Mouse (Mus musculus) neural tube, embryonic 14.5 days (tissue): Measurements from ENCODE around the gene Klhl29. TPM values are rescaled to one million over a fixed set of nuclear protein-coding genes. Genes with fewer than 3 reads are reported as not detected.

Source experiments
- ATAC-seq: fragments of 200-750 bp; cut with Nextera tagmentation; 2 replicates; pipeline ENCODE4 v1.8.0; 2017; ENCODE audit warnings: low read depth, mild to moderate bottlenecking, moderate TSS enrichment, moderate library complexity
- H3K27ac ChIP-seq: fragments of 300-500 bp; sonication (generic); 2 replicates; pipeline ENCODE4 v1.5.1; 2014; ENCODE audit warnings: low read depth, mild to moderate bottlenecking, control low read depth, low read length, moderate library complexity, mixed read lengths
- H3K27me3 ChIP-seq: fragments of 300-500 bp; sonication (generic); 2 replicates; pipeline ENCODE4 v1.6.1; 2014; ENCODE audit warnings: low read length; ENCODE audit not compliant: control insufficient read depth, insufficient read depth
- H3K36me3 ChIP-seq: fragments of 300-500 bp; sonication (generic); 2 replicates; pipeline ENCODE4 v1.6.1; 2014; ENCODE audit warnings: low read length, mixed read lengths; ENCODE audit not compliant: control insufficient read depth, insufficient read depth
- H3K4me1 ChIP-seq: fragments of 300-500 bp; sonication (generic); 2 replicates; pipeline ENCODE4 v1.6.1; 2014; ENCODE audit warnings: low read length; ENCODE audit not compliant: control insufficient read depth, insufficient read depth
- H3K4me2 ChIP-seq: fragments of 300-500 bp; sonication (generic); 2 replicates; pipeline ENCODE4 v1.6.1; 2014; ENCODE audit warnings: mild to moderate bottlenecking, low read depth, low read length, control low read depth
- H3K4me3 ChIP-seq: fragments of 300-500 bp; sonication (generic); 2 replicates; pipeline ENCODE4 v1.5.1; 2014; ENCODE audit warnings: low read depth, low read length, control low read depth, mixed read lengths
- H3K9ac ChIP-seq: fragments of 300-500 bp; sonication (generic); replicated peaks from 2 replicates; pipeline ENCODE4 v1.6.1; 2014; ENCODE audit warnings: low read depth, mild to moderate bottlenecking, control low read depth, low read length, mixed read lengths
- H3K9me3 ChIP-seq: fragments of 300-500 bp; sonication (generic); 2 replicates; pipeline ENCODE4 v1.6.1; 2016; ENCODE audit warnings: low read length; ENCODE audit not compliant: control insufficient read depth
- WGBS: fragments of 180-500 bp; shearing (Covaris S2); extraction: QIAGEN DNeasy Blood & Tissue Kit; methylation state at CpG from one replicate; pipeline ENCODE4 v1.1.7; 2014; 5-methylcytosine and 5-hydroxymethylcytosine counted together
- polyA plus RNA-seq: library from polyadenylated mRNA; unstranded; fragments of >200 nt; fragmentation: Nextera tagmentation; extraction: Ambion mirVana; gene quantifications from 2 replicates; pipeline ENCODE4 v1.2.1, GENCODE M21; 2014

Klhl29 gene
- polyA plus RNA-seq, 1 experiment from 2014 or later = 6.1 TPM

DNA sequence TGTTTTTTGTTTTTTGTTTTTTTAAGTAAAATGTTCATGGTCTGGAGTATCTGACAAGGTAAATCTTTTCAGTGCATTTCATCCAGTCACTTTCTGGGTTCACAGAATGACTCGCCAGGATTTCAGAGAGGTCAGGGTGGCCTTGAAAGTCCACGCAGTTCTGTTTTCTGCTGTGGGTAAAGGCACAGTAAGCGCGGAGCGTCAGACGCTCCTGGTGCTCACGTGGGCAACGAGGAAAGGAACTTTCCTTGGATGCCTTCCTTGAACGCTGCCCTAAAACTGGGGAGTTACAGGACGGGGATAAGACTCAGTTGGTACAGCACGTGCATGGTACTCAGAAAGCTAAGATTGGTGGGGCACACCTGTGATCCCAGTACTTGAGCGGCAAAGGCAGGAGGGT is 139.9 kb downstream of the Klhl29 start:
- H3K9me3 ChIP-seq = no peaks in the 10 kb centered on the region
- H3K9ac ChIP-seq = no peak overlapping the region
- no peaks in the 10 kb centered on the region for H3K36me3 ChIP-seq
- no peak overlapping the region for H3K4me2 ChIP-seq
- WGBS = 92% methylated on average over 12 of the region's 12 CpGs
- H3K27ac ChIP-seq = no peak overlapping the region
- H3K4me3 ChIP-seq = no peak overlapping the region
- H3K4me1 ChIP-seq = peaks cover 6% of the 10 kb centered on the region; the same call in 1 of the 2 replicates
- no peaks in the 10 kb centered on the region for H3K27me3 ChIP-seq
- no peak for ATAC-seq

GRCm38 (mm10) chr12:5230504-5230903 is 145.0 kb downstream of the Klhl29 start:
- Histone ChIP-seq H3K9ac (no peak overlapping the region), H3K27ac (no peak overlapping the region), H3K27me3 (no peaks in the 10 kb centered on the region), H3K4me1 (peaks cover 7% of the 10 kb centered on the region), H3K9me3 (no peaks in the 10 kb centered on the region), H3K36me3 (no peaks in the 10 kb centered on the region), H3K4me3 (no peak overlapping the region), H3K4me2 (no peak overlapping the region)
- 96% methylated on average over 5 of the region's 5 CpGs for WGBS
- no peak for ATAC-seq

DNA sequence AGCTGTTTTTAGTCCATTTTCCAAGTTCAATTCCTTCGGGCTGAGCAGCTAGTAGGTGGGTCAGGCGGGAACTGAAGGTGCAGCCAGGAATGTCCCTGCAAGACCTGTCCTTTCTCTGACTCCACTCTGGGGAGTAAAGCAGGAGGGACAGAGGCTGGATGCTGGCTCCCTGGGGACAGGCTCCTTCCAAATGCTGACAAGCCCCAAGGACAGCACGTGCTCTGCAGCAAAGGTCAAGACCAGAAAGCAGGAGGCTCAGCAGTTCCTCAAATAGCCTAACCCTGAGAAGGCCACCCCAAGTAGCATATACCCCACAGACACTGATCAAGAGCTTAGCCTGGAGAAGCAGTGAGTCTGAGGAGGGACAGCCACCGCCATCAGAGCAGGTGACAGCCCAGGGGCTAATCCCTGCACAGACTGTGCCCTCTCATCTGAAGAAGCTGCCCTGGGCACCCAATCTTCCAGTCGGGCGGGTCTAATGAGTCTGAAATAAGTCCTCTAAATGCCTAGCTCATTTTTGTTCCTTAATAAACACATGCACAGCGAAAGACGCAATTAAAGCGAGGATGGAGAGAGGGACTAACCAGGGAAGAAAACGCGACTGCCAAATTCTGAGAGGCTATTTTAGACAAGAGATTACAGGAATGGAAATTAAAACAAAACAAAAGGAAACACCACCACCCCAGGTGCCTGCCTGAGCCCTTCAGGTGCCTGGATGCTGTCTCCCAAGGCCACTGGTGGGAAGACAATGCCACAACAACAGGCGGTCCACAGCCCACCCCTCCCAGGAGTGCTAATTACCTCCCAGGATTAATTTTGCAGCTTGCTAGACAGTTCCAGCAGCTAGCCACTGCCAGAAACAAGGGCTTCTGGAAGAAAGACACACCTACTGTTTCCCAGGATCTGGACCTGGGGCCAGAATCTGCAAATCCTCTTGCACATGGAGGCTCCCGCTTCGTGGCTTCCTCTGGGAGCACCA is 148.5 kb downstream of the Klhl29 start:
- Histone ChIP-seq H3K27ac (peak overlapping the region; percentile 1; the same call in 1 of the 2 replicates), H3K9ac (no peak overlapping the region)

GRCm38 (mm10) chr12:5223595-5223994 is 151.9 kb downstream of the Klhl29 start:
- Histone ChIP-seq H3K4me1 (peaks cover 16% of the 10 kb centered on the region), H3K4me2 (no peak overlapping the region), H3K9me3 (no peaks in the 10 kb centered on the region), H3K4me3 (no peak overlapping the region), H3K27me3 (no peaks in the 10 kb centered on the region), H3K27ac (no peak overlapping the region), H3K9ac (no peak overlapping the region), H3K36me3 (no peaks in the 10 kb centered on the region)
- WGBS = 84% methylated on average over 1 of the region's 1 CpGs
- ATAC-seq = no peak

More for the DNA sequence above, 148.5 kb downstream of the Klhl29 start:
- Histone ChIP-seq H3K36me3 (no peaks in the 10 kb centered on the region), H3K9me3 (no peaks in the 10 kb centered on the region), H3K27me3 (no peaks in the 10 kb centered on the region), H3K4me2 (no peak overlapping the region), H3K4me3 (no peak overlapping the region), H3K4me1 (peaks cover 7% of the 10 kb centered on the region)
- WGBS = 54% methylated on average over 14 of the region's 14 CpGs
- 0 out of 2 replicates have a peak, but pooled peaks have one; percentile 13 for ATAC-seq

DNA sequence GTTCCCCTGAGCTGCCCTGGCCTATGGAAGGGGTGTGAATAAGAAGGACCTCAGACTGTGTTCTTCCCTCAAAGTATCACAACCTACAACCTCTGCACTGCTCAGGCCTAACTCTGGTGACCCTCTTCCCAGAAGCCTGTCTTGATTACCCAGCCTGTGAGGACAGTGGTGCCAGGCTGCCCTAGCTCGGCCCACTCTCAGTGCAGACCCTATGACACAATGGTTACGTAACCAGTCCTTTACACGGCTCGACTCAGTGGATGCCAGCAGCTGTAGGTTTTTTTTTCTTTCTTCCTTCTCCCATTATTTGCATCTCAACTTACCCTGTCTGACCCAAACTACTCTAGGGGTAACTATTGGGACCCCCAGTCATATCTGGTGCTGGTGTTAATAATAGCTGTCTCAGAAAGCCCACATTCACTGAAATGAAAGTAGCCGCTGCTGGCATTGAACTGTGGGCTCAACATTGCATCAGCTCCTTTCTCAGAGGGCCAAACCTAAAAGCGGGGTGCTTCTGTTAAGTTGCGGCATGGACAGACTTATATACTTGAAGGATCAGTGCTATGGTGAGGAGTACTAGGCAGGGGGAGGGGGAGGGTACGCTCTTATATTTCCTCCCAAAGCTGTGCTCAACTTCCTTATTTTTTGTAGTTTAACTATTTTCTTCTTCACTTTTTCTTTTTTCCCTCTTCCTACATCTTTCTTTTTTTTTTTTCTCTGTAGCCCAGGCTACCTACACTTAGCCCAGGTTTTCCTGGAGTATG is 152.9 kb downstream of the Klhl29 start:
- ATAC-seq = no peak
- no peak overlapping the region for H3K4me3 ChIP-seq
- H3K27me3 ChIP-seq = no peaks in the 10 kb centered on the region
- H3K36me3 ChIP-seq = no peaks in the 10 kb centered on the region
- no peak overlapping the region for H3K4me2 ChIP-seq
- H3K9me3 ChIP-seq = no peaks in the 10 kb centered on the region
- no peak overlapping the region for H3K27ac ChIP-seq
- 92% methylated on average over 8 of the region's 8 CpGs for WGBS
- H3K4me1 ChIP-seq = peaks cover 12% of the 10 kb centered on the region
- H3K9ac ChIP-seq = no peak overlapping the region

- ATAC-seq = no peak
- 47% methylated on average over 14 of the region's 14 CpGs for WGBS
- Histone ChIP-seq H3K4me3 (no peak overlapping the region), H3K9ac (no peak overlapping the region), H3K4me2 (no peak overlapping the region), H3K27ac (no peak overlapping the region), H3K9me3 (no peaks in the 10 kb centered on the region), H3K4me1 (peaks cover 17% of the 10 kb centered on the region), H3K27me3 (no peaks in the 10 kb centered on the region), H3K36me3 (no peaks in the 10 kb centered on the region)
Observed at GRCm38 (mm10) chr12:5219913-5220575, 155.4 kb downstream of the Klhl29 start.

- no peak overlapping the region; the same call in 1 of the 2 replicates for H3K9ac ChIP-seq
- WGBS = 26% methylated on average over 15 of the region's 15 CpGs
- H3K4me2 ChIP-seq = no peak overlapping the region
- H3K36me3 ChIP-seq = no peaks in the 10 kb centered on the region
- no peaks in the 10 kb centered on the region for H3K9me3 ChIP-seq
- no peaks in the 10 kb centered on the region for H3K27me3 ChIP-seq
- no peak overlapping the region for H3K4me3 ChIP-seq
- ATAC-seq = peak; percentile 52
- H3K4me1 ChIP-seq = peaks cover 22% of the 10 kb centered on the region
- H3K27ac ChIP-seq = peak overlapping the region; percentile 52; the same call in 1 of the 2 replicates
Observed at GRCm38 (mm10) chr12:5215836-5216747, 159.4 kb downstream of the Klhl29 start.

GRCm38 (mm10) chr12:5214266-5214665 is 161.2 kb downstream of the Klhl29 start:
- Histone ChIP-seq H3K9ac (no peak overlapping the region), H3K27me3 (no peaks in the 10 kb centered on the region), H3K27ac (no peak overlapping the region), H3K4me1 (peaks cover 23% of the 10 kb centered on the region), H3K9me3 (no peaks in the 10 kb centered on the region), H3K4me2 (no peak overlapping the region), H3K4me3 (no peak overlapping the region), H3K36me3 (no peaks in the 10 kb centered on the region)
- no peak for ATAC-seq
- whole genome bisulfite sequencing = 77% methylated on average over 9 of the region's 9 CpGs
